Mouse (Mus musculus): ENCODE data around the gene Ranbp17. TPM values are rescaled to one million over a fixed set of nuclear protein-coding genes. Genes with fewer than 3 reads are reported as not detected.

Ranbp17 gene
- polyA plus RNA-seq (2017; shearing (Covaris generic)), result 0.65 TPM

GRCm38 (mm10) chr11:33513376-33513991 lies at the start of gene Ranbp17:
Ranbp17 (minus strand) TSS chr11:33513746.

GRCm38 (mm10) chr11:33276637-33277036 lies 236.9 kb downstream of the Ranbp17 start, which contains the start of gene Gm12117:
Gm12117 (minus strand) TSS chr11:33276737.

DNA sequence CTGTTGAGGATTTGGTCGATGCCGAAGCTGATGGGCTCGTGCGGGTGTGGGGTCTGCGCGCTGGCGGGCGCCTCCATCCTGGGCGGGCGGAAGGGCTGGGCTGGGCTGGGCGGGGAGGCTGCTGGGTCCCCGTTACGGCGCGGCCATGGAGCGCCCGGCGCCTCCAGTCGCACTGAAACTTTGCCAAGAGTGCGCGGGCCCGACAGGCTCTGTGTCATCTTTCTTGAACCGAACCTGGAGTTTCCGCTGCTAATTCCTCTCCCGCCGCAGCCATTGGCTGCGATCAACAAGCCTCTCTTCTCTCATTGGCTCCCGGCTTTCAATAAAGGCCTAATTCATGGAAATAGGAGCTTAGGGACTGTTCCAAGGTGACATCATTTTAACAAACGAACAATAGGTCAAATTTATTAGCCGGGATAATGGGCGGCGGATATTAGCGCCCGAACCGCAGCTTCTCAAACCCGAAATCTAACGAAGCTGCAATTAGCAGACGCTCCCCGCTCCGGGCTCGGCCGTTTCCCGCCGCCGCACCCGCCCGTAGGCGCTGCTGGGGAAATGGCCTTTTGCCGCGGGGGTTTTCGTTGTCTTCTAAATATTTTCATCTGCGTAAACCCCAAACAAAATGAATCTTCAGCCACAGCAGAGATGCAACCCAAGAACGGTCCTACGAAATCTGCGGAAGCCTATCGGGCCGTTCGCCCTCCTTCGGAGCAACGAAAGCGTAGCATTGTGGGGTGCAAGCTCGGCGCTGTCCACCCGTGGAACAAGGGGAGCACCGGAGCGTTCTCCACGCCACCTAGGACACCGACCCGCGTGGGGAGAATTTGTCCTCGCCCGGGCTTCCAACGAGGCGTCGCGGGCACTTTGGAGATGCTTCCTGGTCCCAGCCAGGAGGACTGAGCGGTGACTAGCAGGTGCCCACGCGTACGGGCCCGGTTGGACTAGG lies 309.9 kb downstream of the Ranbp17 start, which contains the start of gene Tlx3:
TSS of gene Tlx3 (minus strand) at position 207 of the 946 bp plus-strand sequence.

GRCm38 (mm10) chr11:33162998-33163506 lies 350.5 kb downstream of the Ranbp17 start, which contains the start of gene Npm1:
Npm1 (minus strand) TSS chr11:33163206.

Other genes with a start within 250 kb of the Ranbp17 start
- not detected for gene Gm12117, start 237.0 kb downstream of the Ranbp17 start, polyA plus RNA-seq (2017; shearing (Covaris generic))
- gene Gabrp, start 65.2 kb upstream of the Ranbp17 start, polyA plus RNA-seq (2017; shearing (Covaris generic)), result 0.11 TPM
- gene D130052B06Rik, start 85.6 kb upstream of the Ranbp17 start, polyA plus RNA-seq (2017; shearing (Covaris generic)), result not detected

All from effector memory CD4-positive, alpha-beta T cell, adult 7 months (primary cell).